Mouse (Mus musculus) ZHBTc4 (cell line): ENCODE measurements around the gene Tmem121.
"Not testable (repeated sequence)": the region's sequence is repeated elsewhere in the genome, so short reads cannot be mapped to it uniquely, and the experiment has no call there.

Experiments used
- DNase-seq: peaks from one replicate; pipeline ENCODE4 v3.0.0-alpha.2; 2011; ENCODE audit warnings: low read depth, low spot score

Gene Tmem121

GRCm38 (mm10) chr12:113187011-113187375 is 1.3 kb downstream of the Tmem121 start:
- no peak for DNase-seq

- peak; percentile 90 for DNase-seq
Observed at GRCm38 (mm10) chr12:113187584-113188295, 2.0 kb downstream of the Tmem121 start.

DNA sequence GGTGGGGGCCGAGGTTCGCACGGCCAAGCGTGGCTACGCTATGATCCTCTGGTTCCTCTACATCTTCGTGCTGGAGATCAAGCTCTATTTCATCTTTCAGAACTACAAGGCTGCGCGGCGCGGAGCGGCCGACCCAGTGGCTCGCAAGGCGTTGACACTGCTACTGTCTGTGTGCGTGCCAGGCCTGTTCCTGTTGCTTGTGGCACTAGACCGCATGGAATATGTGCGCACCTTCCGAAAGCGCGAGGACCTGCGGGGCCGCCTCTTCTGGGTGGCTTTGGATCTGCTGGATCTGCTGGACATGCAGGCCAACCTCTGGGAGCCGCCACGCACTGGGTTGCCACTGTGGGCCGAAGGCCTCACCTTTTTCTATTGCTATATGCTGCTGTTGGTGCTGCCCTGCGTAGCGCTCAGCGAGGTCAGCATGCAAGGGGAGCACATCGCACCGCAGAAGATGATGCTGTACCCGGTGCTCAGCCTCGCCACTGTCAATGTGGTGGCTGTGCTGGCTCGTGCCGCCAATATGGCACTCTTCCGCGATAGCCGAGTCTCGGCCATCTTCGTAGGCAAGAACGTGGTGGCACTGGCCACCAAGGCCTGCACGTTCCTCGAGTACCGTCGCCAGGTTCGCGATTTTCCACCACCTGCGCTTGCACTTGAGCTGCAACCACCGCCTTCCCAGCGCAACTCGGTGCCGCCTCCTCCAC is 2.8 kb downstream of the Tmem121 start:
- DNase-seq: peak; percentile 19

DNA sequence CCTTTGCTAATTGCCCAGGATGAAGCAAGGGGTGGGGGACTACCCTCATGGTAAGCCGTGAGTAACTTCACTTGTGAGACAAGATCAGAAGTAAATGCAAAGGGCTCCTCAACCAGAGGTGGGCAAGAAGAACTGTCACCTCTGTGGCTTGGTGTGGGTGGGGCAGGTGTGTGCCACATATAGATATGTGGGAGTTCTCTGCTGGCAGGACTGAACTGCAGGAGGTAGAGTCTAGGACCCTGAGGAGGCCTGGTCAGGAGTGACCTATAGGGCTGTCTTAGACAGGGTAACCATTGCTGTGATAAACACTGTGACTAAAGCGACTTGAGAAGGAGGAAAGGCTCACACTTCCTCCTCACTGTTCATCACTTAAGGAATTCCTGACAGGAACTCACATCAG is 7.7 kb downstream of the Tmem121 start:
- no peak for DNase-seq

GRCm38 (mm10) chr12:113199132-113199531 is 13.4 kb downstream of the Tmem121 start:
- not testable (repeated sequence) for DNase-seq

GRCm38 (mm10) chr12:113201301-113201700 is 15.6 kb downstream of the Tmem121 start:
- DNase-seq: no peak

- DNase-seq: peak; percentile 71
Observed at GRCm38 (mm10) chr12:113202008-113202407, 16.3 kb downstream of the Tmem121 start.

DNA sequence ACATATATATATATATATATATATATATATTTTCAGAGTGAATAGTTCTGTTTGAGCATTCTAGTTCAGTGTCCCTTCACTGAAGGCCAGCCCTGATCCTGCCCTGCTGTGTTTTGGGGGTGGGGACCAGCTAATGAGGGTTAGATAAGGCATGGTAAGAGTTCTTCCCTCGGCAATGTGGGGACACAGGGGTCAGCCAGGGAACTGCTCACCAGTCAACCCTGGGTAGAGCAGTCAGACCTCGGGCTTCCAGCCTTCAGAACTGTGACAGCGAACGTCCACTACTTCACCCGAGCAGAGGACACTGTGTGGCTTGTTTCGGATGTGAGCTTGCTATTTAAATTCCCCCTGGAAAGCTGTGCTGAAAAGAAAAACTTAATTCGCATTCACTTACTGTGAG is 17.8 kb downstream of the Tmem121 start:
- DNase-seq: no peak

- no peak for DNase-seq
Observed at GRCm38 (mm10) chr12:113205251-113205942, 19.7 kb downstream of the Tmem121 start.

DNA sequence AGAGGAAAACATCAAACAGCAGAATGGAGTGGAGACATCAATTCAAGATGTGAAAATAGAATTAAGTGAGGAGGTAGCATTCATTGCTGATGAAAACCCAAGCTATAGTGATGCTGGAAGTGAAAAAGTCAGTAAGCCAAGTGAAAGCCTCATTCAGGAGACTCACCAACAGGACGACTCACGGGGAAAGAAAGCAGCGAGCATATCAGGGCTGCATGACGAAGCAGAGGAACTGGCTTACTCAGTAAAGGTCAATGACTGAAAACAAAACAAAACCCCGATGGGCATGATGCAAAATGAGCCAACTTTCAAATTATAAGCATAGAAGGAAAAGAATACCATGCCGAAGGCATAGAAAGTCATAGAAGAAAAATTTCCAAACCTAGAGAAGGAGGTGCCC is 22.0 kb downstream of the Tmem121 start:
- DNase-seq: no peak

DNA sequence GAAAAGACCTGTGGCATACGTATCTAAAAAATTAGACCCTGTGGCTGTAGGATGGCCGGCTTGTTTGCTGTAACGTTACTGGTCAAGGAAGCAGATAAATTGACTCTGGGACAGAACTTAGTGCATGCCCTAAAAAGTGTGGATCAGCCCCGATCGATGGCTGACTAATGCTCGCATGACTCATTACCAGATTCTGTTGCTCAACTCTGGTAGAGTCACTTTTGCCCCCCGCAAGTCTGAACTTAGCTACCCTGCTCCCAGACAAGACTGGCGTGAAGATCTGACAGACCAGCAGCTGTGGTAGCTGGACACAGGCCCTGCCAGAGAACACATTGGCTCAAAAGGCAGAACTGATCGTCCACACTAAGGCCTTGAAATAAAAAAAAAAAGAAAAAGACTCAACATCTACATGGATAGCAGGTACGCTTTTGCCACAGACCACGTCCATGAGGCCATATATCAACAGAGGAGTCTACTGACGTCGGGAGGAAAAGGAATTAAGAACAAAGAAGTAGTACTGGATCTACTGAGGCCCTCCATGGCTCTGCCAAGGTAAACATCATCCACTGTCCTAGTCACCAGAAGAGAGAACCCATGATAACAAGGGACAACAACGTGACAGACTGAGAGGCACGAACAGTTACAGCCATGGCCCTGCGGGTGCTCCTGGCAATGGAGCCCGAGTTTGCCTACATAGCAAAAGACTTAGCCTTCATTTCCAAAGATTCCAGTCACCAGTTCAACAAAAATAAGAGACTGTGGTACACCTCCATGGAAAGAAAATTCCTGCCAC is 25.1 kb downstream of the Tmem121 start:
- DNase-seq: no peak

GRCm38 (mm10) chr12:113211772-113212171 is 26.0 kb downstream of the Tmem121 start:
- DNase-seq: no peak

GRCm38 (mm10) chr12:113212326-113212924 is 26.7 kb downstream of the Tmem121 start:
- no peak for DNase-seq

DNA sequence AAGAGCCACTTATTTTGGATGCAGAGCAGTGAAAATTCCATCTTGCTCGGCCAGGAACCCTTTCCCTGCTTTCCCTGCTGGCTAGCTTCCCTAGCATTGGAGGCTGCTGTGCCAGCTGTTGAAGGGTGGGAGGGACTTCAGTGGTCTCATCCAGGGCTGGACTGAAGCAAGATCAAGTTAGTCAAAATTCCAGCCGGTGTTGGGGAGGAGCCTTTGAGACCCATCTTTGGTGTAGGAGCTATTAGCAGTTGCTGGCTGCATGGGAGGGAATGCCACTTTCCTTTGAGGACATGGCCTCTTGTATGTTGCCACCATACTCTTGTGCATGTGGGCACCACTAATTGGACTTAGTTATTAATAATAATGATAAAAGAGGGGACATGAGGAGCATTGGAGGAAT is 27.5 kb downstream of the Tmem121 start:
- DNase-seq: no peak

DNA sequence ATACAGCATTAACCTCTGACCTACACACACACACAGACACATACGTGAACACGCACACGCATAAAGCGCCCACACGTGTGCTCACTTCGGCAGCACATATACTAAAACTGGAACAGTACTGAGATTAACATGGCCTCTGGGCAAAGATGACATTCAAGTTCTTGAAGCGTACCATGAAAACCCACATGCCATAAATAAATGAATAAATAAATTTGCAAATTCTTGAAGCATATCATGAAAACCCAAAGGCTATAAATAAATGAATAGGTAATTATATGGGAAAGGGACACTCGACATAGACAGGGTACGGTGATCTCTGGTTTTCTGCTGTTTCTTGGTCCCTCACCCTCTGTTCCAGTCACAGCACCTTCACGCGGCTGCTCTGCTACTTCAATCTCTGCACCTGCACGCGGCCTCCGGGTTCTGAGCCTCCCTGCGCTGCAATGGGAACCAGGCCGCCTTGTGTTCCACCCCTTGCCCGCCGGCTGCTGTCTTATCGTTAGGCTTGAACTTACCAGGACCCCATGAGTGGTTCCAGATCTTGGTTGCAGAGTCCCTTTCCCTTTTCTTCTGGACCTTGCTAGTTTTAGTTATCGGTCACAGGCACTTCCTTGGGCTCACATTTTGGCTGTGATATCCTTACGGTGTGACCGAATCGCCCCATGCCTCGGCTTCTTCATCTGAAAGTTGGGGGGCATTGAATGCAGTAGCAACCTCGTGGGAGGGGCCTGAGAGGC is 28.5 kb downstream of the Tmem121 start:
- no peak for DNase-seq

DNA sequence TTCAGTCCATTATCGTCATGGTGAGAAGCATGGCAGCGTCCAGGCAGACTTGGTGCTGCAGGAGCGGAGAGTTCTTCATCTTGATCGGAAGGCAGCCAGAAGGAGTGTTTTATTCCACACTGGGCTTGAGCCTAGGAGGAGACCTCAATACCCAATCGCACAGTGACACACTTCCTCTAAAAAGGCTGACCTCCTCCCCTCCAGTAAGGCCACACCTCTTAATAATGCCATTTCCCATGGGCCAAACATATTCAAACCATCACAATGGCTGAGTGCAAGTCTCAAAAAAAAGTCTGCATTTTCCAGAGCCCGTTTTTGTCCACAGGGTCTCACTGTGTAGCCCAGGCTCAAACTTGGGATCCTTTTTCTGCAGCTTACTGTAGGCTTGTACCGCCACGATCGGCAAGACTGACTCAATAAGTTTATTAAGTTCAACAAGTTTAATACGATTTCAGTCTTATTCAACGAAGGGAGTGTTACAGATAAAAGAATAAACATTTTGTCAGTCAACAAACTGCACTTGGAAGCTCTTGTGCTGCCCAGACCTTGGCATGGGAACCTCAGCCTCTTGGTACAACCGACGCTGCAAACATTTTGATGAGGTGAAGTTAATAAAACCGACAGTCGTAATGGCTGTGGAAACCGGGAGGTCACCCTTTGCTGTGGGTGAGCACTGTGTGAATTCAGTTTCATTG is 29.4 kb downstream of the Tmem121 start:
- no peak for DNase-seq

GRCm38 (mm10) chr12:113215667-113216346 is 30.1 kb downstream of the Tmem121 start:
- DNase-seq: peak; percentile 60

DNA sequence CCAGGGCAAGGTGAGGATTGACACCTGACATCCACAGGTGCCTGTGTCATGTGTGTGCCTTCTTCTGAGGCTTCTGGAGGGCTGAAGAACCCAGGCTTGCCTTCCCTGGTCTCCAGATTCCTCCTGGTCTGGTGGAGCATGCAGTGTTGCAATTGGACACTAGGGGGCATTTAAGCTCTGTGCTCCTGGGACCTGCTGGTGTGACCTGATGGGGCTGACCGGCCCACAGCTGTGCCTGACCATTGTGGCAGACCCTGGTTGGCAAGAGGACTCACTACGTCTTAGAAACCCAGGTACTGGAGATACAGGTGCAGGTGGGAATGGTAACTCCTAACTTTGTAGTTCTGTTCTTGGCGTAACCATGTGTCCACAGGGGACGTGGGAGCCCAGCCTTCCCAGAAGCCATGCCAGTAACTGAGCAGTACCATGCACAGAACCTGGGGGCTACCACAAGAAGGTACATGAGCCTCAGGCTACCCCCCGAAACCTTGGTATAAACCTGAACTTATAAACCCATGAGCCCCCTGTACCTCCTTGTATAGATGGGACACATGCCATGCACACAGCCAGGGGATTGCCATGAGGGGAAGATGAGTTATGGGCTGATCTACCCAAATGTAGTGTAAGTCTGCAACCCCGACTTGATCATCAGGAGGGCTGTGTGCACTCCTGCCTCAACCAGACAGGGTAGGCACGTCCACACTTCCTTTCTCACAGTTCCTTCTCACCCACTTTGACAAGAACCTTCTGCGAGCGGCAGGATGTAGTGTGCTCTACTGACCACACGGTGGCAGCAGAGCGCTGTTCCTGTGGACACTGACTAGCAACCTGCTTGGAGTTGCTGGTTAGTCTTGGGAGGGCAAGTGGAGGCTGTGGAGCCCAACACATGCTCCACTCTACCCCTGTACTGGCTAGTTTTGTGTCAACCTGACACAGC is 31.8 kb downstream of the Tmem121 start:
- DNase-seq: peak; percentile 88
